Comparison of ENCODE assay signal across 8 mouse cellular contexts in the genomic region with DNA sequence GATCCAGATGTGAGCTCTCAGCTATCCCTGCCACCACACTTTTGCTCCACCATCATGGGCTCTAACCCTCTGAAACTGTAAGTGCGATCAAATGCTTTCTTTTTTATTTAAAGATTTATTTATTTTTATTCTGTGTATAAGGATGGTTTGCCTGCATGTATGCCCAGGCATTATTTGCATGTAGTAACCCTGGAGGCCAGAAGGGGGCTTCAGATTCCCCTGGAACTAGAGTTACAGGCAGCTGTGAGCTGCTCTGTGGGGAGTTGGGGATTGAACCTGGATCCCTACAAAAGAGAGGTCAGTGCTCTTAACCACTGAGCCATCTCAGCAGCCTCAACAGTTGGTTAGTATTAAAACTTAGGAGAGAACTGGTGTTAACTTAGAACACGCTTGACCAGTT. TPM values are rescaled to one million over a fixed set of nuclear protein-coding genes. Genes with fewer than 3 reads are reported as not detected.
DNase-seq lines count a peak whose midpoint lies in the region; ATAC-seq and TF ChIP-seq lines count a peak whose summit lies in the region.

No protein-coding gene starts in this region.

- H3K27me3 ChIP-seq in intestine, postnatal 0 days (replicated peaks; ENCODE audit: control insufficient read depth, insufficient read depth, low read length), result no peaks in the 10 kb centered on the region
- no peaks in the 10 kb centered on the region for H3K27me3 ChIP-seq in intestine, embryonic 16.5 days (replicated peaks; ENCODE audit: control insufficient read depth, insufficient read depth, low read length)
- H3K27me3 ChIP-seq in thymus, adult 2 months (ENCODE audit: control insufficient read depth, insufficient read depth, low read length), result no peaks in the 10 kb centered on the region
- H3K27me3 ChIP-seq in forebrain, embryonic 13.5 days, result no peaks in the 10 kb centered on the region

- no peak overlapping the region for H3K27ac ChIP-seq in intestine, postnatal 0 days (ENCODE audit: low read depth, low read length)
- H3K27ac ChIP-seq in intestine, embryonic 16.5 days (ENCODE audit: low read length), result no peak overlapping the region
- no peak overlapping the region for H3K27ac ChIP-seq in thymus, adult 2 months (ENCODE audit: control insufficient read depth, insufficient read depth, low read length)
- no peak overlapping the region for H3K27ac ChIP-seq in forebrain, embryonic 13.5 days

- H3K9me3 ChIP-seq in intestine, postnatal 0 days (ENCODE audit: control insufficient read depth), result no peaks in the 10 kb centered on the region
- no peaks in the 10 kb centered on the region for H3K9me3 ChIP-seq in intestine, embryonic 16.5 days (ENCODE audit: control insufficient read depth, low read length)
- H3K9me3 ChIP-seq in forebrain, embryonic 13.5 days (replicated peaks), result no peaks in the 10 kb centered on the region

- DNase-seq in thymus, adult 2 months, result peak; percentile 47
- DNase-seq in thymus, adult 18-20 months, result no peak
- peak; percentile 63 for DNase-seq in thymus, postnatal 4 days
- no peak for DNase-seq in cerebellum, adult 11 months

- H3K36me3 ChIP-seq in intestine, postnatal 0 days (ENCODE audit: control insufficient read depth, insufficient read depth), result no peaks in the 10 kb centered on the region
- H3K36me3 ChIP-seq in intestine, embryonic 16.5 days (ENCODE audit: control insufficient read depth, insufficient read depth, low read length), result no peaks in the 10 kb centered on the region
- H3K36me3 ChIP-seq in thymus, adult 2 months (ENCODE audit: control insufficient read depth, insufficient read depth, low read length), result no peaks in the 10 kb centered on the region
- no peaks in the 10 kb centered on the region for H3K36me3 ChIP-seq in forebrain, embryonic 13.5 days (ENCODE audit: poor library complexity, severe bottlenecking)

- TF ChIP-seq CTCF in intestine, postnatal 0 days (IDR thresholded peaks at IDR 0.05; ENCODE audit: low read depth), result peak; percentile 49
- TF ChIP-seq CTCF in thymus, adult 2 months (IDR thresholded peaks at IDR 0.05; ENCODE audit: borderline replicate concordance, control insufficient read depth, extremely low read depth, insufficient read depth, low read length, poor library complexity), result no peak

- no peak for ATAC-seq in intestine, postnatal 0 days
- ATAC-seq in intestine, embryonic 16.5 days, result no peak
- peak; percentile 44 for ATAC-seq in inflammation-experienced regulatory T-cells, adult 6 months
- ATAC-seq in forebrain, embryonic 13.5 days, result no peak

- WGBS in intestine, postnatal 0 days, result 87% methylated on average over 2 of the region's 2 CpGs
- 85% methylated on average over 2 of the region's 2 CpGs for WGBS in intestine, embryonic 16.5 days
- WGBS in thymus, adult 2 months, result 96% methylated on average over 2 of the region's 2 CpGs
- WGBS in forebrain, embryonic 13.5 days, result 83% methylated on average over 2 of the region's 2 CpGs

- TF ChIP-seq POLR2A in thymus, adult 2 months (IDR thresholded peaks at IDR 0.05; ENCODE audit: control insufficient read depth, extremely low read depth, insufficient read depth, low read length, poor library complexity), result no peak

- no peaks in the 10 kb centered on the region for H3K4me1 ChIP-seq in intestine, postnatal 0 days (replicated peaks; ENCODE audit: control insufficient read depth, insufficient read depth, low read length)
- no peaks in the 10 kb centered on the region for H3K4me1 ChIP-seq in intestine, embryonic 16.5 days (ENCODE audit: control insufficient read depth, insufficient read depth, low read length)
- no peaks in the 10 kb centered on the region for H3K4me1 ChIP-seq in thymus, adult 2 months (replicated peaks; ENCODE audit: control insufficient read depth, insufficient read depth, low read length)
- no peaks in the 10 kb centered on the region for H3K4me1 ChIP-seq in forebrain, embryonic 13.5 days

- no peak overlapping the region for H3K4me2 ChIP-seq in intestine, postnatal 0 days (replicated peaks; ENCODE audit: low read depth)
- H3K4me2 ChIP-seq in intestine, embryonic 16.5 days (ENCODE audit: low read depth, low read length), result no peak overlapping the region
- H3K4me2 ChIP-seq in forebrain, embryonic 13.5 days, result no peak overlapping the region

- H3K9ac ChIP-seq in intestine, postnatal 0 days (ENCODE audit: low read depth, low read length), result no peak overlapping the region
- H3K9ac ChIP-seq in intestine, embryonic 16.5 days (ENCODE audit: low read depth, low read length), result no peak overlapping the region
- H3K9ac ChIP-seq in forebrain, embryonic 13.5 days, result no peak overlapping the region

- H3K4me3 ChIP-seq in intestine, postnatal 0 days (ENCODE audit: low read depth, low read length), result no peak overlapping the region
- H3K4me3 ChIP-seq in intestine, embryonic 16.5 days (ENCODE audit: low read length), result no peak overlapping the region
- H3K4me3 ChIP-seq in thymus, adult 2 months (ENCODE audit: control insufficient read depth, insufficient read depth, low read length), result no peak overlapping the region
- H3K4me3 ChIP-seq in forebrain, embryonic 13.5 days, result no peak overlapping the region

RNA-seq across cellular contexts. Expression of a gene that starts 15.5 kb away (rescaled TPM):
- 5.0 and 6.1 TPM in 2 replicates for polyA plus RNA-seq in intestine, postnatal 0 days (2015; fragmentation: Nextera tagmentation; extraction: Ambion mirVana)
- polyA plus RNA-seq in intestine, embryonic 16.5 days (2015; fragmentation: Nextera tagmentation; extraction: Ambion mirVana), result 10.3 and 11.1 TPM in 2 replicates
- polyA plus RNA-seq in thymus, adult 2 months (2012; rRNA removed), result 0.39 and 0.45 TPM in 2 replicates
- polyA plus RNA-seq in inflammation-experienced regulatory T-cells, adult 6 months (2017; shearing (Covaris generic)), result under 1 TPM in 1 of 3 experiments, not detected in 2; 0.52 TPM
- polyA plus RNA-seq in forebrain, embryonic 13.5 days (2015; fragmentation: Nextera tagmentation; extraction: Ambion mirVana), result 16.6 and 20.0 TPM in 2 replicates

RNA-seq across cellular contexts. Expression of a gene that starts 38.5 kb away (rescaled TPM):
- 0.07 TPM in 1 of 2 replicates, not detected in the other for polyA plus RNA-seq in intestine, postnatal 0 days (2015; fragmentation: Nextera tagmentation; extraction: Ambion mirVana)
- 0.16 and 0.18 TPM in 2 replicates for polyA plus RNA-seq in intestine, embryonic 16.5 days (2015; fragmentation: Nextera tagmentation; extraction: Ambion mirVana)
- polyA plus RNA-seq in thymus, adult 2 months (2012; rRNA removed), result 0.43 TPM in 1 of 2 replicates, not detected in the other
- polyA plus RNA-seq in inflammation-experienced regulatory T-cells, adult 6 months (2017; shearing (Covaris generic)), result not detected
- 0.15 TPM in 2 replicates for polyA plus RNA-seq in forebrain, embryonic 13.5 days (2015; fragmentation: Nextera tagmentation; extraction: Ambion mirVana)

RNA-seq across cellular contexts. Expression of a gene that starts 45.6 kb away (rescaled TPM):
- 1.6 TPM in 2 replicates for polyA plus RNA-seq in intestine, postnatal 0 days (2015; fragmentation: Nextera tagmentation; extraction: Ambion mirVana)
- polyA plus RNA-seq in intestine, embryonic 16.5 days (2015; fragmentation: Nextera tagmentation; extraction: Ambion mirVana), result 2.0 and 2.2 TPM in 2 replicates
- polyA plus RNA-seq in thymus, adult 2 months (2012; rRNA removed), result 0.11 and 0.50 TPM in 2 replicates
- not detected for polyA plus RNA-seq in inflammation-experienced regulatory T-cells, adult 6 months (2017; shearing (Covaris generic))
- 0.75 and 1.1 TPM in 2 replicates for polyA plus RNA-seq in forebrain, embryonic 13.5 days (2015; fragmentation: Nextera tagmentation; extraction: Ambion mirVana)

Comparison
In these comparisons a context has a peak if more than half of its experiments do, and no peak if none do; other contexts are left out.
1. DNase-seq: peak in thymus, adult 2 months (single experiment) and thymus, postnatal 4 days (single experiment); none in thymus, adult 18-20 months (0 of 2) and cerebellum, adult 11 months (single experiment).